Mouse (Mus musculus) stomach, postnatal 0 days (tissue): ENCODE data around the gene Appl2.

Experiments
- CTCF ChIP-seq: IDR thresholded peaks from 2 replicates; pipeline ENCODE4 v1.5.1; 2016; ENCODE audit warnings: antibody characterized with exemption, low read depth, mild to moderate bottlenecking, moderate library complexity
- EP300 ChIP-seq: optimal IDR thresholded peaks from 2 replicates; pipeline ENCODE3; 2016; ENCODE audit warnings: antibody characterized with exemption

- TF ChIP-seq CTCF = no peak
- no peak for TF ChIP-seq EP300
These were observed 36.7 kb downstream of the Appl2 start for GRCm38 (mm10) chr10:83611863-83612262.
